Mouse (Mus musculus) embryonic fibroblast, embryonic 13.5 days (primary cell): Measurements from ENCODE around the gene Egr2.

ENCODE experiments used
- CTCF ChIP-seq: IDR thresholded peaks from 2 replicates; pipeline ENCODE4 v1.5.1; 2011; ENCODE audit warnings: mild to moderate bottlenecking, control low read depth, low read length, moderate library complexity, borderline replicate concordance; ENCODE audit not compliant: insufficient read depth
- POLR2A ChIP-seq: IDR thresholded peaks from 2 replicates; pipeline ENCODE4 v1.6.1; 2011; ENCODE audit warnings: low read depth, mild to moderate bottlenecking, control low read depth, low read length, moderate library complexity

DNA sequence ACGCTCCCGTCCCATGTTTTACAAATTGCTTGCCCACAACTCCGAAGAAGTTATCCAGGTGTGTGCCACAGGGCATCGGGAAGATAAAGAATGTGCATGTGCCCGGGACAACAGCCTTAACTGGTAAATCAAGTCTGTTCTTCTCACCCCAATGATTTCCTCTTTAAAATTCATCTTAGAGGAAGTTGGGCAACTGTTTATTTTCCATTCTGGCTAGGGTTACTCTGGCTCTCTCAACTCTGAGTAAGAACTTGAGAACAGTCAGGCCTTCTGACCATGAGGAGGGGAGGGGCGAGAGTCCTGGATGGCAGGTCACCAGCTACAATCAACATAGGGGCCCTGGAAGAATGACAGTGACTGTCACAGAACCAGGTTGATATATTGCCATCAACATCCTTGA lies 45.4 kb upstream of the Egr2 start:
- no peak for TF ChIP-seq POLR2A
- no peak for TF ChIP-seq CTCF
